8 mouse cellular contexts compared by ENCODE assay signal in the genomic region with DNA sequence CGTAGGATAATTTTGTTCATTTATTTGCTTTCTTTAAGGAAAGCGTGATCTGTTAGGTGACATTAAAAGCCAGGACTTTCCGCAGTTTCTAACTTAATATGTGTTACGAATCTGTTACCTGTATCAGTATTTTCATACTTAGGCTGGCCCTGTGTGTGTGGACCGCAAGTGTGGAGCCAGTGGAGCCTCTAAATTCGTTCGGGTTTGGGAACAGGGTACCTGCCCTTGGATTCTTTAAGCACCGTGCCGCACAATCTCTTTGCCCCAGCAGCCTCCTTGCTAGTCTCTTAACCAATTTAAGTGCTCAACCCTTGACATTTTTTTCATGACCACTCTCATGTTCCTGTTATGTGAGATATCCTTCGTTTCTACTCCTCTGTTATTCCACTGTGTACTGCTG. TPM values are rescaled to one million over a fixed set of nuclear protein-coding genes. Genes with fewer than 3 reads are reported as not detected.
A peak's percentile ranks its signal among the peaks of the same experiment; 100 is the strongest.
DNase-seq lines count a peak whose midpoint lies in the region; ATAC-seq and TF ChIP-seq lines count a peak whose summit lies in the region.

No protein-coding gene starts in this region.

- no peaks in the 10 kb centered on the region for H3K9me3 ChIP-seq in embryonic facial prominence, embryonic 14.5 days (ENCODE audit: control insufficient read depth, low read length)
- H3K9me3 ChIP-seq in intestine, embryonic 16.5 days (ENCODE audit: control insufficient read depth, low read length), result no peaks in the 10 kb centered on the region

- peaks cover 7% of the 10 kb centered on the region; the same call in 1 of the 2 replicates for H3K36me3 ChIP-seq in liver, adult 2 months (ENCODE audit: control insufficient read depth, insufficient read depth, low read length)
- peaks cover 21% of the 10 kb centered on the region for H3K36me3 ChIP-seq in embryonic facial prominence, embryonic 14.5 days (ENCODE audit: control insufficient read depth, insufficient read depth, low read length)
- H3K36me3 ChIP-seq in intestine, embryonic 16.5 days (ENCODE audit: control insufficient read depth, insufficient read depth, low read length), result no peaks in the 10 kb centered on the region
- H3K36me3 ChIP-seq in myocyte (ENCODE audit: control insufficient read depth, insufficient read depth), result peaks cover 10% of the 10 kb centered on the region

- H3K4me2 ChIP-seq in embryonic facial prominence, embryonic 14.5 days (ENCODE audit: low read depth, low read length), result peak overlapping the region; percentile 62
- peak overlapping the region; percentile 70 for H3K4me2 ChIP-seq in intestine, embryonic 16.5 days (ENCODE audit: low read depth, low read length)
- peak overlapping the region; percentile 85 for H3K4me2 ChIP-seq in myocyte (ENCODE audit: low read depth)

- no peak overlapping the region for H3K27ac ChIP-seq in liver, adult 2 months (replicated peaks; ENCODE audit: insufficient read depth, low read depth, low read length)
- no peak overlapping the region for H3K27ac ChIP-seq in embryonic facial prominence, embryonic 14.5 days (replicated peaks; ENCODE audit: low read depth, low read length)
- H3K27ac ChIP-seq in intestine, embryonic 16.5 days (ENCODE audit: low read length), result no peak overlapping the region

- DNase-seq in liver, adult 2 months (ENCODE audit: extremely low read depth, low read depth, low spot score), result no peak
- no peak for DNase-seq in liver
- no peak for DNase-seq in embryonic facial prominence, embryonic 14.5 days (ENCODE audit: low spot score)
- DNase-seq in adipocyte (ENCODE audit: low spot score), result no peak
- no peak for DNase-seq in embryo, embryonic 10 days (ENCODE audit: low spot score)
- DNase-seq in right cerebral cortex, adult 18-20 months, result no peak

- H3K9ac ChIP-seq in liver, adult 2 months (ENCODE audit: low read depth, low read length), result peak overlapping the region; percentile 2; the same call in 1 of the 2 replicates
- peak overlapping the region; percentile 94 for H3K9ac ChIP-seq in embryonic facial prominence, embryonic 14.5 days (ENCODE audit: low read depth, low read length)
- peak overlapping the region; percentile 96 for H3K9ac ChIP-seq in intestine, embryonic 16.5 days (ENCODE audit: low read depth, low read length)

- no peak for ATAC-seq in embryonic facial prominence, embryonic 14.5 days (ENCODE audit: low read depth)
- no peak for ATAC-seq in intestine, embryonic 16.5 days

- H3K79me2 ChIP-seq in liver, adult 2 months (ENCODE audit: control insufficient read depth, insufficient read depth, low read length), result peaks cover 34% of the 10 kb centered on the region
- H3K79me2 ChIP-seq in myocyte (ENCODE audit: control insufficient read depth, insufficient read depth), result peaks cover 65% of the 10 kb centered on the region

- 20% methylated on average over 10 of the region's 10 CpGs for WGBS in liver, adult 2 months
- WGBS in embryonic facial prominence, embryonic 14.5 days, result 52% methylated on average over 10 of the region's 10 CpGs
- 40% methylated on average over 10 of the region's 10 CpGs for WGBS in intestine, embryonic 16.5 days

- peaks cover 17% of the 10 kb centered on the region for H3K4me1 ChIP-seq in liver, adult 2 months (ENCODE audit: control insufficient read depth, insufficient read depth, low read length)
- H3K4me1 ChIP-seq in embryonic facial prominence, embryonic 14.5 days (ENCODE audit: control insufficient read depth, insufficient read depth, low read length), result peaks cover 14% of the 10 kb centered on the region
- peaks cover 22% of the 10 kb centered on the region for H3K4me1 ChIP-seq in intestine, embryonic 16.5 days (ENCODE audit: control insufficient read depth, insufficient read depth, low read length)

- peak overlapping the region; percentile 98; the same call in 1 of the 2 replicates for H3K4me3 ChIP-seq in liver, adult 2 months (ENCODE audit: insufficient read depth, low read depth, low read length)
- peak overlapping the region; percentile 94 for H3K4me3 ChIP-seq in embryonic facial prominence, embryonic 14.5 days (ENCODE audit: low read depth, low read length)
- peak overlapping the region; percentile 92 for H3K4me3 ChIP-seq in intestine, embryonic 16.5 days (ENCODE audit: low read length)
- peak overlapping the region; percentile 78 for H3K4me3 ChIP-seq in myocyte

- TF ChIP-seq POLR2A in liver, adult 2 months (IDR thresholded peaks at IDR 0.05; ENCODE audit: extremely low read depth, insufficient read depth, low read length), result no peak
- TF ChIP-seq POLR2A in myocyte (IDR thresholded peaks at IDR 0.05; ENCODE audit: insufficient read length, low read depth), result no peak

- TF ChIP-seq CTCF in liver, adult 2 months (IDR thresholded peaks at IDR 0.05; ENCODE audit: low read depth, low read length), result no peak

- peak overlapping the region; percentile 54 for H3ac ChIP-seq in myocyte (ENCODE audit: control insufficient read depth, insufficient read length)

- no peaks in the 10 kb centered on the region for H3K27me3 ChIP-seq in liver, adult 2 months (ENCODE audit: control insufficient read depth, insufficient read depth, low read length)
- no peaks in the 10 kb centered on the region for H3K27me3 ChIP-seq in embryonic facial prominence, embryonic 14.5 days (replicated peaks; ENCODE audit: control insufficient read depth, insufficient read depth, low read length)
- no peaks in the 10 kb centered on the region for H3K27me3 ChIP-seq in intestine, embryonic 16.5 days (replicated peaks; ENCODE audit: control insufficient read depth, insufficient read depth, low read length)
- no peaks in the 10 kb centered on the region for H3K27me3 ChIP-seq in myocyte (ENCODE audit: control insufficient read depth, insufficient read depth, insufficient read length)

TF ChIP-seq in myocyte, 11 proteins besides CTCF, POLR2A, EP300 and RAD21:
- TF ChIP-seq TCF12 (IDR thresholded peaks at IDR 0.05; ENCODE audit: insufficient read depth, poor library complexity, severe bottlenecking) (no peak), MYOG (IDR thresholded peaks at IDR 0.05; ENCODE audit: control insufficient read depth in 1 of 3, insufficient read depth in 1 of 3, insufficient read length in 2 of 3, low read depth in 2 of 3) (no peak), MAX (IDR thresholded peaks at IDR 0.05; ENCODE audit: low read depth) (no peak), CEBPB (IDR thresholded peaks at IDR 0.05; ENCODE audit: insufficient read depth, poor library complexity, severe bottlenecking) (no peak), REST (IDR thresholded peaks at IDR 0.05; ENCODE audit: insufficient read depth, insufficient read length) (no peak), E2F4 (IDR thresholded peaks at IDR 0.05; ENCODE audit: insufficient read depth) (no peak), USF1 (IDR thresholded peaks at IDR 0.05; ENCODE audit: low read depth) (no peak), POLR2AphosphoS2 (IDR thresholded peaks at IDR 0.05; ENCODE audit: insufficient read length, low read depth) (no peak), SRF (IDR thresholded peaks at IDR 0.05; ENCODE audit: control insufficient read depth, insufficient read length, low read depth) (no peak), MYOD1 (IDR thresholded peaks at IDR 0.05; ENCODE audit: control insufficient read depth in 1 of 3, insufficient read length in 2 of 3, low read depth in 2 of 3) (no peak), TCF3 (IDR thresholded peaks at IDR 0.05; ENCODE audit: insufficient read length, low read depth) (no peak)

RNA-seq across cellular contexts. Expression of a gene that starts 1.2 kb away (rescaled TPM):
- 20.2 and 23.8 TPM in 2 replicates for total RNA-seq in liver, adult 2 months (2014; rRNA removed)
- polyA plus RNA-seq in liver, adult 2 months (2012; rRNA removed), result 28.6 and 30.7 TPM in 2 replicates
- 80.4 and 84.2 TPM in 2 replicates for polyA plus RNA-seq in embryonic facial prominence, embryonic 14.5 days (2014; fragmentation: Nextera tagmentation; extraction: Ambion mirVana)
- 73.5 and 74.1 TPM in 2 replicates for polyA plus RNA-seq in intestine, embryonic 16.5 days (2015; fragmentation: Nextera tagmentation; extraction: Ambion mirVana)
- polyA plus RNA-seq in myocyte (2012; fragmentation: generic; extraction: Trizol), result 67.7 TPM

RNA-seq across cellular contexts. Expression of a gene that starts 24.5 kb away (rescaled TPM):
- total RNA-seq in liver, adult 2 months (2014; rRNA removed), result 26.2 and 27.1 TPM in 2 replicates
- 18.8 and 23.0 TPM in 2 replicates for polyA plus RNA-seq in liver, adult 2 months (2012; rRNA removed)
- 159 and 164 TPM in 2 replicates for polyA plus RNA-seq in embryonic facial prominence, embryonic 14.5 days (2014; fragmentation: Nextera tagmentation; extraction: Ambion mirVana)
- 122 and 134 TPM in 2 replicates for polyA plus RNA-seq in intestine, embryonic 16.5 days (2015; fragmentation: Nextera tagmentation; extraction: Ambion mirVana)
- polyA plus RNA-seq in myocyte (2012; fragmentation: generic; extraction: Trizol), result 108 TPM

RNA-seq across cellular contexts. Expression of a gene that starts 28.5 kb away (rescaled TPM):
- not detected in 2 replicates for total RNA-seq in liver, adult 2 months (2014; rRNA removed)
- not detected in 2 replicates for polyA plus RNA-seq in liver, adult 2 months (2012; rRNA removed)
- polyA plus RNA-seq in embryonic facial prominence, embryonic 14.5 days (2014; fragmentation: Nextera tagmentation; extraction: Ambion mirVana), result 0.21 and 0.22 TPM in 2 replicates
- 0.07 and 0.10 TPM in 2 replicates for polyA plus RNA-seq in intestine, embryonic 16.5 days (2015; fragmentation: Nextera tagmentation; extraction: Ambion mirVana)
- polyA plus RNA-seq in myocyte (2012; fragmentation: generic; extraction: Trizol), result 0.06 TPM

Comparison
In these comparisons a context has a peak if more than half of its experiments do, and no peak if none do; other contexts are left out.
1. H3K9ac ChIP-seq: peak in every context shown above with its lines; median percentile 96 in intestine, embryonic 16.5 days; 94 in embryonic facial prominence, embryonic 14.5 days; 2 in liver, adult 2 months.